Mouse (Mus musculus): ENCODE measurements around the gene Cuedc1. TPM values are rescaled to one million over a fixed set of nuclear protein-coding genes. Genes with fewer than 3 reads are reported as not detected.

Gene Cuedc1
- total RNA-seq (2021), result 10 to 100 TPM; 26.0 to 33.3 TPM

- no peak for DNase-seq (ENCODE audit: extremely low spot score in 1 of 2, low spot score in 1 of 2)
Measured at GRCm38 (mm10) chr11:88098021-88098729, at the start of gene Cuedc1. Gene Cuedc1 (plus strand): TSS chr11:88098058.

GRCm38 (mm10) chr11:88048961-88049670 lies 48.7 kb upstream of the Cuedc1 start:
- no peak for DNase-seq (ENCODE audit: extremely low spot score in 1 of 2, low spot score in 1 of 2)

GRCm38 (mm10) chr11:88049732-88050131 lies 48.1 kb upstream of the Cuedc1 start:
- DNase-seq (ENCODE audit: extremely low spot score in 1 of 2, low spot score in 1 of 2), result no peak

- DNase-seq (ENCODE audit: extremely low spot score in 1 of 2, low spot score in 1 of 2), result no peak
Measured at GRCm38 (mm10) chr11:88052638-88053037, 45.2 kb upstream of the Cuedc1 start.

GRCm38 (mm10) chr11:88053821-88054220 lies 44.0 kb upstream of the Cuedc1 start:
- DNase-seq (ENCODE audit: extremely low spot score in 1 of 2, low spot score in 1 of 2), result no peak

- peak; percentile 15 to 60 for DNase-seq (ENCODE audit: extremely low spot score in 1 of 2, low spot score in 1 of 2)
Measured at GRCm38 (mm10) chr11:88054589-88054988, 43.3 kb upstream of the Cuedc1 start.

- no peak for DNase-seq (ENCODE audit: extremely low spot score in 1 of 2, low spot score in 1 of 2)
Measured at GRCm38 (mm10) chr11:88055777-88056176, 42.1 kb upstream of the Cuedc1 start.

GRCm38 (mm10) chr11:88057788-88058187 lies 40.1 kb upstream of the Cuedc1 start:
- DNase-seq (ENCODE audit: extremely low spot score in 1 of 2, low spot score in 1 of 2), result no peak

- DNase-seq (ENCODE audit: extremely low spot score in 1 of 2, low spot score in 1 of 2), result no peak
Measured at GRCm38 (mm10) chr11:88059141-88059540, 38.7 kb upstream of the Cuedc1 start.

GRCm38 (mm10) chr11:88061892-88062625 lies 35.8 kb upstream of the Cuedc1 start:
- no peak for DNase-seq (ENCODE audit: extremely low spot score in 1 of 2, low spot score in 1 of 2)

- DNase-seq (ENCODE audit: extremely low spot score in 1 of 2, low spot score in 1 of 2), result no peak
Measured at GRCm38 (mm10) chr11:88065732-88066131, 32.1 kb upstream of the Cuedc1 start.

GRCm38 (mm10) chr11:88067191-88067585 lies 30.7 kb upstream of the Cuedc1 start:
- DNase-seq (ENCODE audit: extremely low spot score in 1 of 2, low spot score in 1 of 2), result no peak

- peak; percentile 50 to 54 for DNase-seq (ENCODE audit: extremely low spot score in 1 of 2, low spot score in 1 of 2)
Measured at GRCm38 (mm10) chr11:88067586-88068410, 30.1 kb upstream of the Cuedc1 start, which contains the start of gene Vezf1. Gene Vezf1 (plus strand): TSS chr11:88068279.

GRCm38 (mm10) chr11:88068411-88069245 lies 29.2 kb upstream of the Cuedc1 start:
- DNase-seq (ENCODE audit: extremely low spot score in 1 of 2, low spot score in 1 of 2), result peak; percentile 35

GRCm38 (mm10) chr11:88069246-88069570 lies 28.6 kb upstream of the Cuedc1 start:
- no peak for DNase-seq (ENCODE audit: extremely low spot score in 1 of 2, low spot score in 1 of 2)

GRCm38 (mm10) chr11:88070392-88070791 lies 27.5 kb upstream of the Cuedc1 start:
- DNase-seq (ENCODE audit: extremely low spot score in 1 of 2, low spot score in 1 of 2), result no peak

GRCm38 (mm10) chr11:88071113-88071512 lies 26.7 kb upstream of the Cuedc1 start:
- DNase-seq (ENCODE audit: extremely low spot score in 1 of 2, low spot score in 1 of 2), result no peak

- DNase-seq (ENCODE audit: extremely low spot score in 1 of 2, low spot score in 1 of 2), result no peak
Measured at GRCm38 (mm10) chr11:88073343-88073875, 24.4 kb upstream of the Cuedc1 start.

GRCm38 (mm10) chr11:88075701-88076100 lies 22.2 kb upstream of the Cuedc1 start:
- DNase-seq (ENCODE audit: extremely low spot score in 1 of 2, low spot score in 1 of 2), result no peak

Measured in layer of hippocampus, postnatal 25 days (tissue).